Mouse (Mus musculus) forebrain, postnatal 0 days (tissue): ENCODE data around the gene Ngrn. TPM values are rescaled to one million over a fixed set of nuclear protein-coding genes. Genes with fewer than 3 reads are reported as not detected.
A peak's percentile ranks its signal among the peaks of the same experiment; 100 is the strongest.

Source experiments
- ATAC-seq: fragments of 200-750 bp; cut with Nextera tagmentation; 2 replicates; pipeline ENCODE4 v1.8.0; 2017; ENCODE audit warnings: mild to moderate bottlenecking, moderate library complexity
- DNase-seq: peaks from one replicate; pipeline ENCODE4 v3.0.0-alpha.2; 2015
- H3K27ac ChIP-seq: fragments of 300-500 bp; sonication (generic); 2 replicates; pipeline ENCODE4 v1.5.1; 2014; ENCODE audit warnings: low read depth, mild to moderate bottlenecking, antibody characterized with exemption, low read length, moderate library complexity, mixed read lengths
- H3K27me3 ChIP-seq: fragments of 300-500 bp; sonication (generic); 2 replicates; pipeline ENCODE4 v1.6.1; 2014; ENCODE audit warnings: mild to moderate bottlenecking, low read length, mixed read lengths; ENCODE audit not compliant: insufficient read depth
- H3K36me3 ChIP-seq: fragments of 300-500 bp; sonication (generic); 2 replicates; pipeline ENCODE4 v1.6.1; 2014; ENCODE audit warnings: mild to moderate bottlenecking, moderate library complexity; ENCODE audit not compliant: insufficient read depth
- H3K4me1 ChIP-seq: fragments of 300-500 bp; sonication (generic); 2 replicates; pipeline ENCODE4 v1.6.1; 2014; ENCODE audit warnings: antibody characterized with exemption; ENCODE audit not compliant: insufficient read depth
- H3K4me2 ChIP-seq: fragments of 300-500 bp; sonication (generic); 2 replicates; pipeline ENCODE4 v1.6.1; 2014; ENCODE audit warnings: low read depth, mild to moderate bottlenecking, moderate library complexity
- H3K4me3 ChIP-seq: fragments of 300-500 bp; sonication (generic); 2 replicates; pipeline ENCODE4 v1.5.1; 2014; ENCODE audit warnings: low read depth, low read length, mixed read lengths
- H3K9ac ChIP-seq: fragments of 300-500 bp; sonication (generic); 2 replicates; pipeline ENCODE4 v1.6.1; 2014; ENCODE audit warnings: mild to moderate bottlenecking
- H3K9me3 ChIP-seq: fragments of 300-500 bp; sonication (generic); 2 replicates; pipeline ENCODE4 v1.6.1; 2016; ENCODE audit warnings: low read length
- CTCF ChIP-seq: sonication (generic); IDR thresholded peaks from 2 replicates; pipeline ENCODE4 v1.5.1; 2016; ENCODE audit warnings: antibody characterized with exemption, control low read depth, low read depth
- WGBS: fragments of 180-500 bp; shearing (Covaris S2); extraction: QIAGEN DNeasy Blood & Tissue Kit; methylation state at CpG from one replicate; pipeline ENCODE4 v1.1.7; 2014; 5-methylcytosine and 5-hydroxymethylcytosine counted together
- polyA plus RNA-seq: library from polyadenylated mRNA; unstranded; fragments of >200 nt; fragmentation: Nextera tagmentation; extraction: Ambion mirVana; gene quantifications from 2 replicates; pipeline ENCODE4 v1.2.1, GENCODE M21; 2015
- total RNA-seq: library from RNA; depleted of rRNA; stranded (reverse); fragments of >200 nt; gene quantifications from 2 replicates; pipeline ENCODE4 v1.2.3, GENCODE M21; 2014

Gene Ngrn
- total and polyA plus RNA-seq, 2 experiments from 2014 or later: 72.0 to 74.9 TPM

GRCm38 (mm10) chr7:80257706-80258105 lies 3.3 kb upstream of the Ngrn start:
- no peak for DNase-seq
- no peak for TF ChIP-seq CTCF
- Histone ChIP-seq H3K9me3 (no peaks in the 10 kb centered on the region), H3K36me3 (no peaks in the 10 kb centered on the region), H3K4me1 (peaks cover 7% of the 10 kb centered on the region), H3K27me3 (peaks cover 19% of the 10 kb centered on the region), H3K9ac (no peak overlapping the region), H3K27ac (no peak overlapping the region), H3K4me3 (no peak overlapping the region), H3K4me2 (no peak overlapping the region)
- 76% methylated on average over 2 of the region's 2 CpGs for WGBS
- ATAC-seq: no peak

- TF ChIP-seq CTCF: no peak
- Histone ChIP-seq H3K27me3 (peaks cover 19% of the 10 kb centered on the region), H3K36me3 (peaks cover 26% of the 10 kb centered on the region), H3K4me1 (peaks cover 7% of the 10 kb centered on the region), H3K27ac (peak overlapping the region; percentile 82), H3K4me2 (peak overlapping the region; percentile 76), H3K4me3 (peak overlapping the region; percentile 67), H3K9me3 (no peaks in the 10 kb centered on the region), H3K9ac (peak overlapping the region; percentile 78)
- DNase-seq (peak; percentile 72), ATAC-seq (peak; percentile 66)
- 1% methylated on average over 32 of the region's 32 CpGs for WGBS
Observed at GRCm38 (mm10) chr7:80261372-80261990, 466 bp downstream of the Ngrn start.

DNA sequence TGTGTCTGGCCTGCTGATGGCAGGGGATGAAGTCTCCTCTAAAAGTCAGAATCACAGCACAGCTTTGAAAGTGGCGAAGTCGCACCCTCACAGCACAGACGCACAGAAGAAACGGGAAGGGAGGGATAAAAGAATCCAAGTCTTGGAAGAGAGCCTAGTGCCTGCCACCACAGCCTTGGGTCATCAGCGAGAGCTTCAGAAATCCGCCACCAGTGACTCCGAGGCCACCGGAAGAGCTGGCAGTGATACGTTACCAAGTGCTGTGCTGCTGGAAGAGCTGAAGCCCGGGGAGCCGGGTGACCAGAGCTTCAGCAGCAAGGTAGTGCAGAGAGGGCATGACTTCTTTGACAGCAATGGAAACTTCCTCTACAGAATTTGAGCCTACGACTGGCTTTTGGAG lies 3.6 kb downstream of the Ngrn start:
- no peak for TF ChIP-seq CTCF
- Histone ChIP-seq H3K27ac (no peak overlapping the region), H3K4me3 (no peak overlapping the region), H3K9ac (no peak overlapping the region), H3K9me3 (no peaks in the 10 kb centered on the region), H3K4me1 (peaks cover 13% of the 10 kb centered on the region), H3K4me2 (no peak overlapping the region), H3K36me3 (peaks cover 33% of the 10 kb centered on the region), H3K27me3 (0 out of 2 replicates have a peak, but pooled peaks cover 4% of the 10 kb centered on the region)
- WGBS: 93% methylated on average over 12 of the region's 12 CpGs
- no peak for ATAC-seq
- no peak for DNase-seq

- no peak overlapping the region for H3K4me3 ChIP-seq
- H3K4me2 ChIP-seq: no peak overlapping the region
- no peak overlapping the region for H3K9ac ChIP-seq
- no peak for ATAC-seq
- no peak for TF ChIP-seq CTCF
- no peaks in the 10 kb centered on the region for H3K27me3 ChIP-seq
- 81% methylated on average over 1 of the region's 1 CpGs for WGBS
- no peak for DNase-seq
- no peak overlapping the region for H3K27ac ChIP-seq
- H3K36me3 ChIP-seq: peaks cover 33% of the 10 kb centered on the region
- H3K9me3 ChIP-seq: no peaks in the 10 kb centered on the region
- H3K4me1 ChIP-seq: peaks cover 20% of the 10 kb centered on the region
Observed at GRCm38 (mm10) chr7:80267764-80268163, 6.7 kb downstream of the Ngrn start.

DNA sequence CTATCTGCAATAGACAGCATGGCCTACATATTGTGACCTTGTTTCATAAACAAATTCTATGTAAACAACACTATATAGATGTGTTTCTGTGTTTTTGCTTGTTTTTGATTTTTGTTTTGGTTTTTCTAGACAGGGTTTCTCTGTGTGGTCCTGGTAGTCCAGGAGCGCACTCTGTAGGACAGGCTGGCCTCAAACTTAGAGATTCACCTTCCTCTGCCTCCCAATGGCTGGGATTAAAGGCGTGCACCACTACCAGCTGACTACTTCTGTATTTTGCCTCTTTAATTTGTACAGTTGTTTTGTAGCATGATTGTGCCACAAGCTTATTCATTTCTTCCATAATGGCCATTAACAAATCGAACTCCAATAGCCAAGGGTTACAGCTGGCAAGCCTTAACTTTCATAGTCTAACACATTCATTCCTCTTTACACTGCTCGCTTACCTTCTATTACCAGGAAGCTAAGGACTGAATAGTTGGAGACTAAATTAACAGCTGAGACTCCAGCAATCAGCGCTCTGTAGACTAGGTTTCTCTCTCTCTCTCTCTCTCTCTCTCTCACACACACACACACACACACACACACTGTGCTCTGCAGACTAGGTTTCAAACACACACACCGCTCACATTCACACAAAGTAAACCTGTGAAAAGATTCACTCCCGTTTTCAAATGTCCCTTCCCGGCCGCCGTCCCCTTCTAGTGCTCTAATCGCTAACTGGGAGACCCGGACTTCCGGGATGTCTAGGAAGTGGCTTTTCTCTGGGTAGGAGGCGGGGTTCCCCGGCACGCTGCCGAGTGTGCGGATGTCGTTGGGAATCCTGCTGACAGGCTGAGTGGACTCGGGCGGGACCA lies 8.1 kb downstream of the Ngrn start, which contains the start of gene Vps33b:
Gene Vps33b (plus strand): TSS at position 753 of the 854 bp plus-strand sequence.
- Histone ChIP-seq H3K4me1 (peaks cover 20% of the 10 kb centered on the region), H3K27me3 (no peaks in the 10 kb centered on the region), H3K9ac (peak within 1 kb of the TSS; percentile 81), H3K4me3 (peak within 1 kb of the TSS; percentile 78), H3K9me3 (no peaks in the 10 kb centered on the region), H3K27ac (peak within 1 kb of the TSS; percentile 81), H3K4me2 (peak within 1 kb of the TSS; percentile 90), H3K36me3 (peaks cover 38% of the 10 kb centered on the region)
- WGBS: 3% methylated on average over 21 of the region's 21 CpGs
- TF ChIP-seq CTCF: no peak
- ATAC-seq: peak; percentile 95
- DNase-seq: peak; percentile 94

DNA sequence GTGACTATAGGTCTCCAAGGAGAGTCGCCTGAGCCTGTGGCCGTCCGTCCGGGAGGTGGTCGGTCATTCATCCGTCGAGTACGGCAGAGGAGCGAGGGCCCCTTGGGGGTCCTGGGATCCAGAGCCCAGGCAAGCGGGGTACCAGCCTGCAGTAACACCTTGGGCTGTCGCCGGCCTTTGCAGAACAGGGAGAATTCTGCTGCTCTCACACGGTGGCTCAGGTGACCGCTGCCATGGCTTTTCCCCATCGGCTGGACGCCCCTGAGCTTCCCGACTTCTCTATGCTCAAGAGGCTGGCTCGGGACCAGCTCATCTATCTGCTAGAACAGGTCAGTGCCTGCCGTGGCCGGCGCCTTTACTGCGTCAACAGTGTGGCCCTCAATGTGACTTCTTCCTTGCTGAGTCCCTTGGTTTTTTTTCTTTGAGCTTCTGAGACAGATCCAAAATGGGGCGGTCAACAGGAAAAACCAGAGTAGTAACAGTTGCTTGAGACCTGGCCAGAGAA lies 8.8 kb downstream of the Ngrn start:
- WGBS: 4% methylated on average over 23 of the region's 23 CpGs
- peak overlapping the region; percentile 81 for H3K27ac ChIP-seq
- peak overlapping the region; percentile 90 for H3K4me2 ChIP-seq
- no peaks in the 10 kb centered on the region for H3K27me3 ChIP-seq
- no peak for TF ChIP-seq CTCF
- peak overlapping the region; percentile 78 for H3K4me3 ChIP-seq
- H3K9ac ChIP-seq: peak overlapping the region; percentile 81
- peaks cover 3% of the 10 kb centered on the region; the same call in 1 of the 2 replicates for H3K9me3 ChIP-seq
- H3K4me1 ChIP-seq: peaks cover 20% of the 10 kb centered on the region
- peaks cover 38% of the 10 kb centered on the region for H3K36me3 ChIP-seq
- ATAC-seq (peak; percentile 59), DNase-seq (no peak)

- TF ChIP-seq CTCF: no peak
- Histone ChIP-seq H3K36me3 (peaks cover 50% of the 10 kb centered on the region), H3K9ac (no peak overlapping the region), H3K4me2 (no peak overlapping the region), H3K9me3 (peaks cover 6% of the 10 kb centered on the region; the same call in 1 of the 2 replicates), H3K4me1 (peaks cover 20% of the 10 kb centered on the region), H3K4me3 (no peak overlapping the region), H3K27ac (no peak overlapping the region), H3K27me3 (no peaks in the 10 kb centered on the region)
- DNase-seq: no peak
- ATAC-seq: no peak
- WGBS: 98% methylated on average over 2 of the region's 2 CpGs
Observed at GRCm38 (mm10) chr7:80273456-80273855, 12.4 kb downstream of the Ngrn start.
